In genomic region chr1:170630489-170630888, GRCm38 (mm10) we compare ENCODE assay signal across 22 mouse cellular contexts. TPM values are rescaled to one million over a fixed set of nuclear protein-coding genes. Genes with fewer than 3 reads are reported as not detected.
DNase-seq lines count a peak whose midpoint lies in the region; ATAC-seq and TF ChIP-seq lines count a peak whose summit lies in the region.
"Had no signal": no experiment of that assay in that cellular context is flagged by ENCODE, and none has a peak within 500 bp of the region (broad histone marks: within the 10 kb centered on the region; RNA-seq: fewer than 3 reads in every experiment).

No protein-coding gene starts in this region.

- H3K27ac ChIP-seq in midbrain, embryonic 11.5 days (ENCODE audit: low read depth, low read length), result no peak overlapping the region
- H3K27ac ChIP-seq in midbrain, postnatal 0 days (ENCODE audit: low read depth, low read length), result no peak overlapping the region
- H3K27ac ChIP-seq in liver, embryonic 14.5 days, result no peak overlapping the region
- H3K27ac ChIP-seq: embryonic facial prominence, embryonic 13.5 days; forebrain, embryonic 15.5 days; hindbrain, postnatal 0 days; kidney, postnatal 0 days; midbrain, embryonic 12.5 days had no signal

- H3K36me3 ChIP-seq in midbrain, embryonic 11.5 days (ENCODE audit: control insufficient read depth, insufficient read depth, low read length), result no peaks in the 10 kb centered on the region
- H3K36me3 ChIP-seq in midbrain, postnatal 0 days (ENCODE audit: insufficient read depth, low read length), result no peaks in the 10 kb centered on the region
- no peaks in the 10 kb centered on the region for H3K36me3 ChIP-seq in liver, embryonic 14.5 days (replicated peaks; ENCODE audit: control insufficient read depth, insufficient read depth, low read depth)
- H3K36me3 ChIP-seq: embryonic facial prominence, embryonic 13.5 days; forebrain, embryonic 15.5 days; midbrain, embryonic 12.5 days had no signal

- H3K4me1 ChIP-seq in midbrain, embryonic 11.5 days (ENCODE audit: control insufficient read depth, insufficient read depth, low read length), result no peaks in the 10 kb centered on the region
- no peaks in the 10 kb centered on the region for H3K4me1 ChIP-seq in midbrain, postnatal 0 days (ENCODE audit: insufficient read depth, low read length)
- H3K4me1 ChIP-seq in liver, embryonic 14.5 days (replicated peaks; ENCODE audit: control insufficient read depth in 2 of 2, insufficient read depth in 2 of 2, low read length in 1 of 2), result peaks cover 8 to 9% of the 10 kb centered on the region in 2 experiments; a peak in 3 of 4 replicates
- H3K4me1 ChIP-seq: embryonic facial prominence, embryonic 13.5 days; forebrain, embryonic 15.5 days; midbrain, embryonic 12.5 days had no signal

- no peak for TF ChIP-seq EP300 in liver, embryonic 14.5 days (IDR thresholded peaks at IDR 0.05; ENCODE audit: low read depth)

- no peaks in the 10 kb centered on the region for H3K9me3 ChIP-seq in midbrain, embryonic 11.5 days (ENCODE audit: control insufficient read depth, low read length)
- H3K9me3 ChIP-seq in midbrain, postnatal 0 days (ENCODE audit: low read length), result no peaks in the 10 kb centered on the region
- H3K9me3 ChIP-seq in liver, embryonic 14.5 days (ENCODE audit: control insufficient read depth, low read length), result no peaks in the 10 kb centered on the region; the same call in 1 of the 2 replicates
- H3K9me3 ChIP-seq: embryonic facial prominence, embryonic 13.5 days; forebrain, embryonic 15.5 days; midbrain, embryonic 12.5 days had no signal

- no peak for TF ChIP-seq CTCF in midbrain, postnatal 0 days (IDR thresholded peaks at IDR 0.05)
- TF ChIP-seq CTCF in liver, embryonic 14.5 days (IDR thresholded peaks at IDR 0.05; ENCODE audit: low read depth), result no peak

- no peak overlapping the region for H3K4me2 ChIP-seq in midbrain, embryonic 11.5 days
- no peak overlapping the region for H3K4me2 ChIP-seq in midbrain, postnatal 0 days (ENCODE audit: low read depth, low read length, poor library complexity, severe bottlenecking)
- H3K4me2 ChIP-seq in liver, embryonic 14.5 days (ENCODE audit: low read depth), result no peak overlapping the region
- H3K4me2 ChIP-seq: embryonic facial prominence, embryonic 13.5 days; forebrain, embryonic 15.5 days; heart, embryonic 11.5 days; midbrain, embryonic 12.5 days had no signal

- peak; percentile 49 for DNase-seq in midbrain, embryonic 11.5 days (ENCODE audit: low spot score, missing footprints)
- DNase-seq in midbrain, postnatal 0 days (ENCODE audit: low spot score), result no peak
- DNase-seq in c-Kit-negative CD71-positive TER-119-positive erythroid progenitor cells, embryonic 14.5 days (ENCODE audit: low read depth, low spot score), result peak; percentile 63
- peak in 2 of 3 experiments; percentile 47 to 58 for DNase-seq in liver, embryonic 14.5 days (ENCODE audit: low read depth in 3 of 3, low spot score in 3 of 3)
- no peak for DNase-seq in yolk sac, embryonic 10.5 days (ENCODE audit: low spot score)
- DNase-seq in layer of hippocampus, adult 9-11 months, result no peak
- DNase-seq in kidney, adult 8-10 months, result no peak
- DNase-seq: cerebellum, adult 8-10 months; cerebellum, postnatal 36 days; embryo, embryonic 11 days; heart, postnatal 10 days; kidney, adult 11 months; lung, adult 18-20 months; lung, postnatal 14 days had no signal

- 81% methylated on average over 4 of the region's 4 CpGs for WGBS in midbrain, embryonic 11.5 days
- WGBS in midbrain, postnatal 0 days, result 90% methylated on average over 4 of the region's 4 CpGs
- 51% methylated on average over 4 of the region's 4 CpGs for WGBS in liver, embryonic 14.5 days (ENCODE audit: insufficient replicate concordance)

- H3K9ac ChIP-seq in midbrain, embryonic 11.5 days (ENCODE audit: low read length), result no peak overlapping the region
- no peak overlapping the region for H3K9ac ChIP-seq in midbrain, postnatal 0 days (replicated peaks; ENCODE audit: low read length, poor library complexity, severe bottlenecking)
- H3K9ac ChIP-seq in liver, embryonic 14.5 days (replicated peaks), result no peak overlapping the region
- H3K9ac ChIP-seq: embryonic facial prominence, embryonic 13.5 days; forebrain, embryonic 15.5 days; midbrain, embryonic 12.5 days had no signal

- no peak for ATAC-seq in midbrain, embryonic 11.5 days (ENCODE audit: low FRiP score)
- no peak for ATAC-seq in midbrain, postnatal 0 days (ENCODE audit: low FRiP score)
- peak; percentile 70; the same call in 1 of the 2 replicates for ATAC-seq in liver, embryonic 14.5 days (ENCODE audit: insufficient read depth)
- ATAC-seq: forebrain, embryonic 15.5 days; hindbrain, postnatal 0 days; Patski had no signal

- H3K4me3 ChIP-seq in midbrain, embryonic 11.5 days (ENCODE audit: low read depth, low read length), result no peak overlapping the region
- H3K4me3 ChIP-seq in midbrain, postnatal 0 days (ENCODE audit: low read depth, low read length), result no peak overlapping the region
- no peak overlapping the region for H3K4me3 ChIP-seq in liver, embryonic 14.5 days (ENCODE audit: insufficient read depth in 1 of 2, low read depth in 2 of 2, low read length in 2 of 2)
- H3K4me3 ChIP-seq: embryonic facial prominence, embryonic 13.5 days; forebrain, embryonic 15.5 days; midbrain, embryonic 12.5 days had no signal

- H3K27me3 ChIP-seq in midbrain, embryonic 11.5 days (ENCODE audit: control insufficient read depth, insufficient read depth, low read length), result no peaks in the 10 kb centered on the region
- no peaks in the 10 kb centered on the region for H3K27me3 ChIP-seq in midbrain, postnatal 0 days (ENCODE audit: insufficient read depth, low read length)
- no peaks in the 10 kb centered on the region for H3K27me3 ChIP-seq in liver, embryonic 14.5 days (ENCODE audit: control insufficient read depth, insufficient read depth, low read length)
- H3K27me3 ChIP-seq: embryonic facial prominence, embryonic 13.5 days; forebrain, embryonic 15.5 days; midbrain, embryonic 12.5 days; Patski had no signal

RNA-seq across cellular contexts. Expression of gene Olfml2b, which starts 13.8 kb away (rescaled TPM):
- 5.1 and 5.8 TPM in 2 replicates for polyA plus RNA-seq in midbrain, embryonic 11.5 days (2014; fragmentation: Nextera tagmentation; extraction: Ambion mirVana)
- total RNA-seq in midbrain, postnatal 0 days (2014; rRNA removed), result 5.9 and 6.1 TPM in 2 replicates
- polyA plus RNA-seq in midbrain, postnatal 0 days (2015; fragmentation: Nextera tagmentation; extraction: Ambion mirVana), result 3.1 and 3.5 TPM in 2 replicates
- polyA plus RNA-seq in liver, embryonic 14.5 days (2012; rRNA removed), result 0.73 and 0.74 TPM in 2 replicates
- 1.1 and 1.2 TPM in 2 replicates for polyA plus RNA-seq in liver, embryonic 14.5 days (2014; fragmentation: Nextera tagmentation; extraction: Ambion mirVana)
- total RNA-seq: monocyte, adult 5-6 weeks had no signal

RNA-seq across cellular contexts. Expression of gene Nos1ap, which starts 40.8 kb away (rescaled TPM):
- 5.7 and 7.8 TPM in 2 replicates for polyA plus RNA-seq in midbrain, embryonic 11.5 days (2014; fragmentation: Nextera tagmentation; extraction: Ambion mirVana)
- 8.8 and 24.0 TPM in 2 replicates for total RNA-seq in midbrain, postnatal 0 days (2014; rRNA removed)
- 12.3 and 18.4 TPM in 2 replicates for polyA plus RNA-seq in midbrain, postnatal 0 days (2015; fragmentation: Nextera tagmentation; extraction: Ambion mirVana)
- polyA plus RNA-seq in liver, embryonic 14.5 days (2012; rRNA removed), result 1.8 and 2.6 TPM in 2 replicates
- 2.2 and 3.8 TPM in 2 replicates for polyA plus RNA-seq in liver, embryonic 14.5 days (2014; fragmentation: Nextera tagmentation; extraction: Ambion mirVana)

Comparison
In these comparisons a context has a peak if more than half of its experiments do, and no peak if none do; other contexts are left out.
1. DNase-seq: peak in midbrain, embryonic 11.5 days (single experiment), c-Kit-negative CD71-positive TER-119-positive erythroid progenitor cells, embryonic 14.5 days (single experiment) and liver, embryonic 14.5 days (2 of 3); none in midbrain, postnatal 0 days (single experiment), yolk sac, embryonic 10.5 days (single experiment), layer of hippocampus, adult 9-11 months (single experiment) and kidney, adult 8-10 months (0 of 2).